Mouse (Mus musculus) embryonic facial prominence, embryonic 13.5 days (tissue): ENCODE measurements around the gene Srr. TPM values are rescaled to one million over a fixed set of nuclear protein-coding genes. Genes with fewer than 3 reads are reported as not detected.

Source experiments
- ATAC-seq: fragments of 200-750 bp; cut with Nextera tagmentation; 2 replicates; pipeline ENCODE4 v1.8.0; 2017; ENCODE audit warnings: low read depth; ENCODE audit not compliant: insufficient number of reproducible peaks, insufficient read depth, low FRiP score, low TSS enrichment
- H3K27ac ChIP-seq: fragments of 300-500 bp; sonication (generic); 2 replicates; pipeline ENCODE4 v1.5.1; 2015; ENCODE audit warnings: moderate library complexity, mild to moderate bottlenecking, inconsistent platforms
- H3K27me3 ChIP-seq: fragments of 300-500 bp; sonication (generic); 2 replicates; pipeline ENCODE4 v1.6.1; 2015; ENCODE audit warnings: mild to moderate bottlenecking, inconsistent platforms
- H3K36me3 ChIP-seq: fragments of 300-500 bp; sonication (generic); 2 replicates; pipeline ENCODE4 v1.6.1; 2015; ENCODE audit warnings: mild to moderate bottlenecking, inconsistent platforms
- H3K4me1 ChIP-seq: fragments of 300-500 bp; sonication (generic); 2 replicates; pipeline ENCODE4 v1.6.1; 2015; ENCODE audit warnings: inconsistent platforms
- H3K4me2 ChIP-seq: fragments of 300-500 bp; sonication (generic); 2 replicates; pipeline ENCODE4 v1.6.1; 2015; ENCODE audit warnings: moderate library complexity, mild to moderate bottlenecking, inconsistent platforms
- H3K4me3 ChIP-seq: fragments of 300-500 bp; sonication (generic); 2 replicates; pipeline ENCODE4 v1.5.1; 2015; ENCODE audit warnings: mild to moderate bottlenecking, inconsistent platforms
- H3K9ac ChIP-seq: fragments of 300-500 bp; sonication (generic); 2 replicates; pipeline ENCODE4 v1.6.1; 2015; ENCODE audit warnings: mild to moderate bottlenecking, inconsistent platforms
- H3K9me3 ChIP-seq: fragments of 300-500 bp; sonication (generic); 2 replicates; pipeline ENCODE4 v1.6.1; 2016; ENCODE audit warnings: inconsistent platforms
- WGBS: fragments of 180-500 bp; shearing (Covaris S2); methylation state at CpG from one replicate; pipeline ENCODE4 v1.1.7; 2015; ENCODE audit warnings: mixed read lengths; 5-methylcytosine and 5-hydroxymethylcytosine counted together
- polyA plus RNA-seq: library from polyadenylated mRNA; unstranded; fragments of >200 nt; fragmentation: Nextera tagmentation; extraction: Ambion mirVana; gene quantifications from 2 replicates; pipeline ENCODE4 v1.2.1, GENCODE M21; 2015

Srr gene
- polyA plus RNA-seq, 1 experiment from 2014 or later = 30.6 TPM

GRCm38 (mm10) chr11:74946348-74946747 lies 20.6 kb upstream of the Srr start:
- 81% methylated on average over 3 of the region's 3 CpGs for WGBS
- no peaks in the 10 kb centered on the region for H3K27me3 ChIP-seq
- H3K9me3 ChIP-seq = no peaks in the 10 kb centered on the region
- no peak overlapping the region for H3K4me3 ChIP-seq
- peaks cover 45% of the 10 kb centered on the region for H3K36me3 ChIP-seq
- H3K4me2 ChIP-seq = no peak overlapping the region
- H3K9ac ChIP-seq = no peak overlapping the region
- H3K27ac ChIP-seq = no peak overlapping the region
- ATAC-seq = 0 out of 2 replicates have a peak, but pooled peaks have one; percentile 52
- H3K4me1 ChIP-seq = no peaks in the 10 kb centered on the region

- Histone ChIP-seq H3K4me2 (no peak overlapping the region), H3K36me3 (peaks cover 42% of the 10 kb centered on the region), H3K4me3 (no peak overlapping the region), H3K9ac (no peak overlapping the region), H3K4me1 (peaks cover 10% of the 10 kb centered on the region), H3K27ac (no peak overlapping the region), H3K9me3 (no peaks in the 10 kb centered on the region), H3K27me3 (no peaks in the 10 kb centered on the region)
- 89% methylated on average over 7 of the region's 7 CpGs for WGBS
- no peak for ATAC-seq
These were observed 4.6 kb upstream of the Srr start for GRCm38 (mm10) chr11:74930391-74930790.

GRCm38 (mm10) chr11:74929111-74929510 lies 3.4 kb upstream of the Srr start:
- WGBS = 97% methylated on average over 4 of the region's 4 CpGs

GRCm38 (mm10) chr11:74927236-74927725 lies 1.5 kb upstream of the Srr start:
- Histone ChIP-seq H3K27me3 (no peaks in the 10 kb centered on the region), H3K36me3 (peaks cover 11% of the 10 kb centered on the region), H3K27ac (no peak overlapping the region), H3K9me3 (no peaks in the 10 kb centered on the region), H3K4me3 (0 out of 2 replicates have a peak overlapping the region, but pooled peaks have one; percentile 94), H3K4me1 (peaks cover 16% of the 10 kb centered on the region), H3K9ac (no peak overlapping the region), H3K4me2 (peak overlapping the region; percentile 66)
- WGBS = 93% methylated on average over 2 of the region's 2 CpGs
- ATAC-seq = no peak

More at GRCm38 (mm10) chr11:74929111-74929510, 3.4 kb upstream of the Srr start:
- H3K9me3 ChIP-seq = no peaks in the 10 kb centered on the region
- H3K27me3 ChIP-seq = no peaks in the 10 kb centered on the region
- no peak for ATAC-seq
- H3K36me3 ChIP-seq = peaks cover 29% of the 10 kb centered on the region
- H3K9ac ChIP-seq = no peak overlapping the region
- peaks cover 16% of the 10 kb centered on the region for H3K4me1 ChIP-seq
- no peak overlapping the region for H3K4me3 ChIP-seq
- H3K27ac ChIP-seq = no peak overlapping the region
- H3K4me2 ChIP-seq = no peak overlapping the region

GRCm38 (mm10) chr11:74926388-74927005 lies 749 bp upstream of the Srr start:
- Histone ChIP-seq H3K9ac (peak overlapping the region; percentile 94), H3K4me1 (peaks cover 16% of the 10 kb centered on the region), H3K9me3 (no peaks in the 10 kb centered on the region), H3K4me3 (peak overlapping the region; percentile 94), H3K36me3 (peaks cover 11% of the 10 kb centered on the region), H3K27ac (peak overlapping the region; percentile 98), H3K27me3 (no peaks in the 10 kb centered on the region), H3K4me2 (peak overlapping the region; percentile 66)
- WGBS = 7% methylated on average over 11 of the region's 11 CpGs
- peak; percentile 52 for ATAC-seq

GRCm38 (mm10) chr11:74924149-74924548 lies 1.6 kb downstream of the Srr start:
- Histone ChIP-seq H3K9me3 (no peaks in the 10 kb centered on the region), H3K4me3 (peak overlapping the region; percentile 94; the same call in 1 of the 2 replicates), H3K27ac (no peak overlapping the region), H3K36me3 (peaks cover 7% of the 10 kb centered on the region), H3K27me3 (no peaks in the 10 kb centered on the region), H3K4me2 (peak overlapping the region; percentile 66; the same call in 1 of the 2 replicates), H3K4me1 (peaks cover 16% of the 10 kb centered on the region), H3K9ac (no peak overlapping the region)
- no peak for ATAC-seq
- WGBS = 54% methylated on average over 4 of the region's 4 CpGs

GRCm38 (mm10) chr11:74919249-74919648 lies 6.5 kb downstream of the Srr start:
- Histone ChIP-seq H3K27me3 (no peaks in the 10 kb centered on the region), H3K9ac (no peak overlapping the region), H3K9me3 (no peaks in the 10 kb centered on the region), H3K36me3 (peaks cover 30% of the 10 kb centered on the region), H3K4me3 (no peak overlapping the region), H3K4me2 (no peak overlapping the region), H3K27ac (no peak overlapping the region), H3K4me1 (no peaks in the 10 kb centered on the region)
- no peak for ATAC-seq
- 77% methylated on average over 6 of the region's 6 CpGs for WGBS

- Histone ChIP-seq H3K9ac (no peak overlapping the region), H3K4me1 (no peaks in the 10 kb centered on the region), H3K9me3 (no peaks in the 10 kb centered on the region), H3K36me3 (peaks cover 33% of the 10 kb centered on the region), H3K27ac (no peak overlapping the region), H3K4me3 (no peak overlapping the region), H3K27me3 (no peaks in the 10 kb centered on the region), H3K4me2 (no peak overlapping the region)
- no peak for ATAC-seq
- 91% methylated on average over 3 of the region's 3 CpGs for WGBS
These were observed 13.3 kb downstream of the Srr start for GRCm38 (mm10) chr11:74912492-74912891.

- no peaks in the 10 kb centered on the region for H3K9me3 ChIP-seq
- H3K4me3 ChIP-seq = no peak overlapping the region
- no peaks in the 10 kb centered on the region for H3K4me1 ChIP-seq
- 89% methylated on average over 4 of the region's 4 CpGs for WGBS
- H3K4me2 ChIP-seq = no peak overlapping the region
- H3K9ac ChIP-seq = no peak overlapping the region
- peaks cover 51% of the 10 kb centered on the region for H3K36me3 ChIP-seq
- no peaks in the 10 kb centered on the region for H3K27me3 ChIP-seq
- H3K27ac ChIP-seq = no peak overlapping the region
- ATAC-seq = no peak
These were observed 15.8 kb downstream of the Srr start for GRCm38 (mm10) chr11:74909978-74910377.

- ATAC-seq = no peak
- Histone ChIP-seq H3K27ac (no peak overlapping the region), H3K9ac (no peak overlapping the region), H3K4me1 (no peaks in the 10 kb centered on the region), H3K4me3 (no peak overlapping the region), H3K9me3 (no peaks in the 10 kb centered on the region), H3K4me2 (no peak overlapping the region), H3K27me3 (no peaks in the 10 kb centered on the region), H3K36me3 (peaks cover 63% of the 10 kb centered on the region)
- 82% methylated on average over 12 of the region's 12 CpGs for WGBS
These were observed 16.9 kb downstream of the Srr start for GRCm38 (mm10) chr11:74908618-74909399.

GRCm38 (mm10) chr11:74907850-74908249 lies 17.9 kb downstream of the Srr start:
- peaks cover 73% of the 10 kb centered on the region for H3K36me3 ChIP-seq
- no peak for ATAC-seq
- no peaks in the 10 kb centered on the region for H3K9me3 ChIP-seq
- WGBS = 93% methylated on average over 6 of the region's 6 CpGs
- H3K9ac ChIP-seq = no peak overlapping the region
- no peak overlapping the region for H3K4me3 ChIP-seq
- no peaks in the 10 kb centered on the region for H3K27me3 ChIP-seq
- H3K4me1 ChIP-seq = no peaks in the 10 kb centered on the region
- no peak overlapping the region for H3K4me2 ChIP-seq
- H3K27ac ChIP-seq = no peak overlapping the region

GRCm38 (mm10) chr11:74902416-74902815 lies 23.3 kb downstream of the Srr start:
- H3K27ac ChIP-seq = no peak overlapping the region

More at GRCm38 (mm10) chr11:74902416-74902815, 23.3 kb downstream of the Srr start:
- ATAC-seq = no peak
- WGBS = 93% methylated on average over 5 of the region's 5 CpGs
- Histone ChIP-seq H3K27me3 (no peaks in the 10 kb centered on the region), H3K4me2 (no peak overlapping the region), H3K9ac (no peak overlapping the region), H3K4me1 (peaks cover 16% of the 10 kb centered on the region), H3K36me3 (peaks cover 81% of the 10 kb centered on the region), H3K9me3 (no peaks in the 10 kb centered on the region), H3K4me3 (no peak overlapping the region)
